Mouse (Mus musculus): ENCODE measurements around the gene Iqschfp. TPM values are rescaled to one million over a fixed set of nuclear protein-coding genes. Genes with fewer than 3 reads are reported as not detected.
"Not testable (repeated sequence)": the region's sequence is repeated elsewhere in the genome, so short reads cannot be mapped to it uniquely, and the experiment has no call there.

The Iqschfp gene
- polyA plus RNA-seq, 1 experiment, result not detected

- H3K27me3 ChIP-seq (replicated peaks), result peaks cover 2% of the 10 kb centered on the region
- no peaks in the 10 kb centered on the region for H3K9me3 ChIP-seq
- H3K4me1 ChIP-seq, result peaks cover 36% of the 10 kb centered on the region
- no peaks in the 10 kb centered on the region for H3K36me3 ChIP-seq (replicated peaks; ENCODE audit: low read length)
- H3K4me3 ChIP-seq (replicated peaks), result peak overlapping the region; percentile 87
- TF ChIP-seq FLI1 (IDR thresholded peaks at IDR 0.05; ENCODE audit: low read length) (no peak), GATA1 (IDR thresholded peaks at IDR 0.05; ENCODE audit: borderline replicate concordance, low read length) (no peak)
Observed at GRCm38 (mm10) chr3:68056373-68057275, 164.6 kb downstream of the Iqschfp start.

DNA sequence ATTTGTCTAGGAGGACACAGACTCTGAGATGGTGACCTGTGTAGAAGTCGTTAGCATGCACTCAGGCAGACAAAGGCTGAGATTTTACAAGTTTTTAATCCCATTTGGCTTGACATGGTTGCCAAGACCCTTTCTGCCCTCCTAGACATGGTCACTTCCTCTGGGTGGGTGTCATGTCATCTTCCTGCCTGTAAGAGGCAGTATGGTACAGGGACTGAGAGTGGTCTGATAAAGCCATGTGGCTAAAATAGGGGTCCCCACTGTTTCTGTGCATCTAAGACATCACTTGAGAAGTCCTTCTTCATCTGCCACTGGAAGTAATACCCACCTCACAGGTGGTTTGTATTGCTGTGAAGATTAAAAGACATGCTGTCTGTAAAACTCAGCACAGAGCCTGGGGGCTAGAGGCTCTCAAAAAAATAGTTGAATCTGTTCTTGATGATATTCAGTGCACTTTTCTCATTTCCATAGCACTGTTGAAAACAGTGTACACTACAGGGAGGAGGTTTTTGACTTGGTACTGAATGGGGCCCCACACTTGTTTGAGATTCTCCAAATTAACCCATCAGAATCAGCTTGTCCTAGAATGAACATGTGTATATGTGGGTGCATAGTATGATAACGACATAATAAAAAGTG lies 167.2 kb downstream of the Iqschfp start:
- H3K4me3 ChIP-seq (replicated peaks), result peak overlapping the region; percentile 63
- peaks cover 36% of the 10 kb centered on the region for H3K4me1 ChIP-seq
- no peaks in the 10 kb centered on the region for H3K9me3 ChIP-seq
- H3K27me3 ChIP-seq (replicated peaks), result peaks cover 2% of the 10 kb centered on the region
- H3K36me3 ChIP-seq (replicated peaks; ENCODE audit: low read length), result no peaks in the 10 kb centered on the region
- TF ChIP-seq GATA1 (IDR thresholded peaks at IDR 0.05; ENCODE audit: borderline replicate concordance, low read length) (no peak), FLI1 (IDR thresholded peaks at IDR 0.05; ENCODE audit: low read length) (no peak)

GRCm38 (mm10) chr3:68064731-68065130 lies 172.7 kb downstream of the Iqschfp start, which contains the start of gene Schip1:
Gene Schip1 (plus strand): TSS chr3:68064802.
- Histone ChIP-seq H3K27me3 (replicated peaks) (no peaks in the 10 kb centered on the region), H3K9me3 (no peaks in the 10 kb centered on the region), H3K36me3 (replicated peaks; ENCODE audit: low read length) (no peaks in the 10 kb centered on the region), H3K4me1 (no peaks in the 10 kb centered on the region), H3K4me3 (replicated peaks) (no peak within 1 kb of the TSS)
- no peak for TF ChIP-seq FLI1 (IDR thresholded peaks at IDR 0.05; ENCODE audit: low read length)
- TF ChIP-seq GATA1 (IDR thresholded peaks at IDR 0.05; ENCODE audit: borderline replicate concordance, low read length), result no peak

GRCm38 (mm10) chr3:68071395-68072386 lies 179.7 kb downstream of the Iqschfp start:
- Histone ChIP-seq H3K9me3 (no peaks in the 10 kb centered on the region), H3K4me1 (no peaks in the 10 kb centered on the region), H3K4me3 (replicated peaks) (no peak overlapping the region), H3K27me3 (replicated peaks) (peaks cover 2% of the 10 kb centered on the region), H3K36me3 (replicated peaks; ENCODE audit: low read length) (no peaks in the 10 kb centered on the region)
- TF ChIP-seq FLI1 (IDR thresholded peaks at IDR 0.05; ENCODE audit: low read length) (no peak), GATA1 (IDR thresholded peaks at IDR 0.05; ENCODE audit: borderline replicate concordance, low read length) (no peak)

DNA sequence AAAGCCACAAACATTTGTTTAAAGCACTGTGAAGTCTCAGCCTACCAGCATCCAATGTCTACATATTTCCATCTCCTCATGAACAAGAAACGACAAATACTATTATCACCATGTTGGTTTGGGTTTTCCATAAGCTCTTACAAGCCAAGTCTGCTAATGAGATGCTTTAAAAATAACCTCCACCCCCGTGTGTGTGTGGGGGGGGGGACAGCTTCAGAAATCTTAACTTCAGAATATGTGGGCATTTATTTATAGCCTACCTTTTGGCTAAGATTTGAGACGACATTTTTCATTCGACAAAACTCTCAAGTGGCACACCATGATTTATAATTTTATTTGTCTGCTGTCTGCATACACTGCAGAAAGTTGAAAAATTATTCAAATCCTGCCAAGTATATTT lies 185.4 kb downstream of the Iqschfp start:
- Histone ChIP-seq H3K9me3 (no peaks in the 10 kb centered on the region), H3K27me3 (replicated peaks) (no peaks in the 10 kb centered on the region), H3K36me3 (replicated peaks; ENCODE audit: low read length) (no peaks in the 10 kb centered on the region), H3K4me3 (replicated peaks) (no peak overlapping the region), H3K4me1 (no peaks in the 10 kb centered on the region)
- TF ChIP-seq GATA1 (IDR thresholded peaks at IDR 0.05; ENCODE audit: borderline replicate concordance, low read length), result no peak
- TF ChIP-seq FLI1 (IDR thresholded peaks at IDR 0.05; ENCODE audit: low read length), result no peak

- Histone ChIP-seq H3K4me3 (replicated peaks) (no peak overlapping the region), H3K9me3 (no peaks in the 10 kb centered on the region), H3K4me1 (no peaks in the 10 kb centered on the region), H3K36me3 (replicated peaks; ENCODE audit: low read length) (no peaks in the 10 kb centered on the region), H3K27me3 (replicated peaks) (no peaks in the 10 kb centered on the region)
- TF ChIP-seq FLI1 (IDR thresholded peaks at IDR 0.05; ENCODE audit: low read length), result no peak
- no peak for TF ChIP-seq GATA1 (IDR thresholded peaks at IDR 0.05; ENCODE audit: borderline replicate concordance, low read length)
Observed at GRCm38 (mm10) chr3:68085024-68085423, 193.0 kb downstream of the Iqschfp start.

DNA sequence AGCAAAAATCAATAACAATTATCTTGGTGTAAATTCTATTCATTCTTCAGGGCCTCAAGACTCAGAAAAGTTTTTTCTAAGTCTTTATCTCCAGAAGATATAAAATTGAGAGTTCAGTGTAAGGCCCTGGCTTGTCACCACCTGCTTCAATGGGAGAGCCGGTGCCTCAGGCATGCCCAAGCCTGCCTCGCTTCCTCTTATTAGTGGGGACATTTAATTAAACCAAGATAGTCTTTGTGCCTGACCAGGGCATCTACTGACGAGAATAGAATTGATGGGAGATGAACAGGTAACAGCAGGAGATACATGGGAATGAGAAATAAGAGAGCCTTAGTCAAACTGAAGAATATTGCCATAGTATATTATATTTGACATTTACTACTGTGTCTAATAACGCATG lies 200.1 kb downstream of the Iqschfp start:
- no peaks in the 10 kb centered on the region for H3K9me3 ChIP-seq

GRCm38 (mm10) chr3:68096724-68097431 lies 204.8 kb downstream of the Iqschfp start:
- H3K4me3 ChIP-seq (replicated peaks), result no peak overlapping the region
- no peaks in the 10 kb centered on the region for H3K4me1 ChIP-seq
- H3K9me3 ChIP-seq, result no peaks in the 10 kb centered on the region
- TF ChIP-seq GATA1 (IDR thresholded peaks at IDR 0.05; ENCODE audit: borderline replicate concordance, low read length) (no peak), FLI1 (IDR thresholded peaks at IDR 0.05; ENCODE audit: low read length) (no peak)
- no peaks in the 10 kb centered on the region for H3K36me3 ChIP-seq (replicated peaks; ENCODE audit: low read length)
- peaks cover 2% of the 10 kb centered on the region for H3K27me3 ChIP-seq (replicated peaks)

More for the DNA sequence above, 200.1 kb downstream of the Iqschfp start:
- H3K4me3 ChIP-seq (replicated peaks), result no peak overlapping the region
- H3K27me3 ChIP-seq (replicated peaks), result no peaks in the 10 kb centered on the region
- no peaks in the 10 kb centered on the region for H3K36me3 ChIP-seq (replicated peaks; ENCODE audit: low read length)
- TF ChIP-seq GATA1 (IDR thresholded peaks at IDR 0.05; ENCODE audit: borderline replicate concordance, low read length), result no peak
- TF ChIP-seq FLI1 (IDR thresholded peaks at IDR 0.05; ENCODE audit: low read length), result no peak
- no peaks in the 10 kb centered on the region for H3K4me1 ChIP-seq

- H3K27me3 ChIP-seq (replicated peaks); H3K4me3 ChIP-seq (replicated peaks); H3K36me3 ChIP-seq (replicated peaks; ENCODE audit: low read length); H3K9me3 ChIP-seq; H3K4me1 ChIP-seq: not testable (repeated sequence)
Observed at GRCm38 (mm10) chr3:68099561-68099960, 207.5 kb downstream of the Iqschfp start.

Data from megakaryocyte, embryonic 14.5 days (primary cell).